ENCODE assay signal across 25 mouse cellular contexts in genomic region chr8:70237842-70238241, GRCm38 (mm10). TPM values are rescaled to one million over a fixed set of nuclear protein-coding genes. Genes with fewer than 3 reads are reported as not detected.
DNase-seq lines count a peak whose midpoint lies in the region; ATAC-seq lines count a peak whose summit lies in the region.
"Had no signal": no experiment of that assay in that cellular context is flagged by ENCODE, and none has a peak within 500 bp of the region (broad histone marks: within the 10 kb centered on the region; RNA-seq: fewer than 3 reads in every experiment).

No protein-coding gene starts in this region.

- peak overlapping the region; percentile 59 for H3K4me3 ChIP-seq in megakaryocyte, embryonic 14.5 days (replicated peaks)
- H3K4me3 ChIP-seq: embryonic facial prominence, embryonic 13.5 days; forebrain, embryonic 13.5 days; heart, embryonic 15.5 days; intestine, embryonic 15.5 days; limb, embryonic 10.5 days; lung, embryonic 15.5 days; midbrain, embryonic 12.5 days; neural tube, embryonic 12.5 days had no signal

- peaks cover 66% of the 10 kb centered on the region for H3K36me3 ChIP-seq in megakaryocyte, embryonic 14.5 days (replicated peaks; ENCODE audit: low read length)

- intact Hi-C loops in gastrocnemius, postnatal 36 days (cut with DNase I), result no loop called here

- H3K9me3 ChIP-seq in megakaryocyte, embryonic 14.5 days, result no peaks in the 10 kb centered on the region
- H3K9me3 ChIP-seq: embryonic facial prominence, embryonic 13.5 days; forebrain, embryonic 13.5 days; heart, embryonic 15.5 days; intestine, embryonic 15.5 days; limb, embryonic 10.5 days; lung, embryonic 15.5 days; midbrain, embryonic 12.5 days; neural tube, embryonic 12.5 days had no signal

- ATAC-seq in megakaryocyte, adult 5-6 weeks (ENCODE audit: poor library complexity, severe bottlenecking), result no peak
- peak; percentile 62 for ATAC-seq in common myeloid progenitor, adult 5-6 weeks (replicated peaks; ENCODE audit: low read depth, poor library complexity, severe bottlenecking)
- ATAC-seq in megakaryocyte-erythroid progenitor cell, adult 5-6 weeks (replicated peaks; ENCODE audit: low FRiP score, low TSS enrichment, poor library complexity, severe bottlenecking), result peak; percentile 47
- ATAC-seq: forebrain, embryonic 13.5 days; hindbrain, embryonic 16.5 days; intestine, embryonic 15.5 days; Patski had no signal

- DNase-seq in CD4-positive helper T cell, adult 2 months (ENCODE audit: low read depth, low spot score), result peak; percentile 30
- DNase-seq in gastrocnemius, adult 8-10 months (ENCODE audit: low spot score in 2 of 2), result no peak
- DNase-seq in gastrocnemius, postnatal 36 days, result no peak
- DNase-seq: B cell, adult 2 months; cerebellum, adult 11-12 months; cerebellum, postnatal 14 days; heart, postnatal 36 days; kidney, adult 8-10 months; kidney, postnatal 10 days; lung, postnatal 4 days; thymus, postnatal 36 days had no signal

- H3K4me1 ChIP-seq in megakaryocyte, embryonic 14.5 days, result peaks cover 84% of the 10 kb centered on the region

- H3K27me3 ChIP-seq in megakaryocyte, embryonic 14.5 days (replicated peaks), result no peaks in the 10 kb centered on the region
- H3K27me3 ChIP-seq: embryonic facial prominence, embryonic 13.5 days; forebrain, embryonic 13.5 days; heart, embryonic 15.5 days; intestine, embryonic 15.5 days; lung, embryonic 15.5 days; midbrain, embryonic 12.5 days; neural tube, embryonic 12.5 days; Patski had no signal

RNA-seq across cellular contexts. Expression of gene Armc6, which starts 3.6 kb away (rescaled TPM):
- 22.2 and 27.8 TPM in 2 replicates for polyA plus RNA-seq in megakaryocyte, embryonic 14.5 days (2012; ENCODE audit: insufficient read depth, low replicate concordance)
- 4.4 and 4.5 TPM in 2 replicates for total RNA-seq in megakaryocyte, adult 5-6 weeks (2015)
- 2.6 and 5.6 TPM in 2 replicates for total RNA-seq in megakaryocyte, adult 5-6 weeks (2017)
- total RNA-seq in common myeloid progenitor, adult 5-6 weeks (2017), result 9.6 and 12.4 TPM in 2 replicates
- 20.1 and 29.8 TPM in 2 replicates for total RNA-seq in megakaryocyte-erythroid progenitor cell, adult 5-6 weeks (2014; fragmentation: Nextera tagmentation)
- 4.4 and 8.7 TPM in 2 replicates for total RNA-seq in megakaryocyte-erythroid progenitor cell, adult 5-6 weeks (2017)
- total RNA-seq in gastrocnemius, adult 8-10 months (2022), result 1 to 10 TPM; 5.5 to 8.7 (median 7.6) TPM
- 1 to 10 TPM; 6.8 to 7.3 TPM for total RNA-seq in gastrocnemius, postnatal 36 days (2021)

RNA-seq across cellular contexts. Expression of gene Sugp2, which starts 3.8 kb away (rescaled TPM):
- 29.7 and 31.6 TPM in 2 replicates for polyA plus RNA-seq in megakaryocyte, embryonic 14.5 days (2012; ENCODE audit: insufficient read depth, low replicate concordance)
- 24.1 and 27.9 TPM in 2 replicates for total RNA-seq in megakaryocyte, adult 5-6 weeks (2015)
- 19.5 and 23.1 TPM in 2 replicates for total RNA-seq in megakaryocyte, adult 5-6 weeks (2017)
- 42.8 and 55.3 TPM in 2 replicates for total RNA-seq in common myeloid progenitor, adult 5-6 weeks (2017)
- total RNA-seq in megakaryocyte-erythroid progenitor cell, adult 5-6 weeks (2014; fragmentation: Nextera tagmentation), result 95.2 and 99.2 TPM in 2 replicates
- 32.2 and 67.3 TPM in 2 replicates for total RNA-seq in megakaryocyte-erythroid progenitor cell, adult 5-6 weeks (2017)
- total RNA-seq in gastrocnemius, adult 8-10 months (2022), result 10 to 100 TPM; 41.1 to 50.5 (median 42.9) TPM
- total RNA-seq in gastrocnemius, postnatal 36 days (2021), result 10 to 100 TPM; 34.8 to 46.2 TPM

RNA-seq across cellular contexts. Expression of gene Slc25a42, which starts 25.7 kb away (rescaled TPM):
- polyA plus RNA-seq in megakaryocyte, embryonic 14.5 days (2012; ENCODE audit: insufficient read depth, low replicate concordance), result 5.0 and 5.5 TPM in 2 replicates
- 0.75 and 1.4 TPM in 2 replicates for total RNA-seq in megakaryocyte, adult 5-6 weeks (2015)
- 0.29 and 0.45 TPM in 2 replicates for total RNA-seq in megakaryocyte, adult 5-6 weeks (2017)
- total RNA-seq in common myeloid progenitor, adult 5-6 weeks (2017), result 4.1 and 4.7 TPM in 2 replicates
- 31.8 and 36.6 TPM in 2 replicates for total RNA-seq in megakaryocyte-erythroid progenitor cell, adult 5-6 weeks (2014; fragmentation: Nextera tagmentation)
- total RNA-seq in megakaryocyte-erythroid progenitor cell, adult 5-6 weeks (2017), result 3.2 and 5.5 TPM in 2 replicates
- total RNA-seq in gastrocnemius, adult 8-10 months (2022), result 10 to 100 TPM; 27.4 to 34.4 (median 31.1) TPM
- total RNA-seq in gastrocnemius, postnatal 36 days (2021), result 10 to 100 TPM; 28.0 to 40.6 TPM

RNA-seq across cellular contexts. Expression of gene Homer3, which starts 44.8 kb away (rescaled TPM):
- polyA plus RNA-seq in megakaryocyte, embryonic 14.5 days (2012; ENCODE audit: insufficient read depth, low replicate concordance), result 192 and 246 TPM in 2 replicates
- 1.6 and 3.5 TPM in 2 replicates for total RNA-seq in megakaryocyte, adult 5-6 weeks (2015)
- 2.9 and 8.0 TPM in 2 replicates for total RNA-seq in megakaryocyte, adult 5-6 weeks (2017)
- total RNA-seq in common myeloid progenitor, adult 5-6 weeks (2017), result 11.8 and 12.0 TPM in 2 replicates
- 5.5 and 9.6 TPM in 2 replicates for total RNA-seq in megakaryocyte-erythroid progenitor cell, adult 5-6 weeks (2014; fragmentation: Nextera tagmentation)
- total RNA-seq in megakaryocyte-erythroid progenitor cell, adult 5-6 weeks (2017), result 0.56 and 8.0 TPM in 2 replicates
- 1 to 10 TPM; 3.1 to 4.4 (median 3.2) TPM for total RNA-seq in gastrocnemius, adult 8-10 months (2022)
- total RNA-seq in gastrocnemius, postnatal 36 days (2021), result 1 to 10 TPM; 3.0 to 4.7 TPM
